Mouse (Mus musculus) liver, embryonic 13.5 days (tissue): ENCODE data around the gene Prr15l. TPM values are rescaled to one million over a fixed set of nuclear protein-coding genes. Genes with fewer than 3 reads are reported as not detected.

Experiments used
- ATAC-seq: fragments of 200-750 bp; cut with Nextera tagmentation; 2 replicates; pipeline ENCODE4 v1.8.0; 2017; ENCODE audit warnings: low read depth, mild to moderate bottlenecking, moderate number of reproducible peaks, moderate library complexity
- DNase-seq: peaks from one replicate; pipeline ENCODE4 v3.0.0; 2022
- H3K27ac ChIP-seq: fragments of 300-500 bp; sonication (generic); 2 replicates; pipeline ENCODE4 v1.5.1; 2015; ENCODE audit warnings: moderate library complexity, mild to moderate bottlenecking, inconsistent platforms
- H3K27me3 ChIP-seq: fragments of 300-500 bp; sonication (generic); 2 replicates; pipeline ENCODE4 v1.6.1; 2015; ENCODE audit warnings: mild to moderate bottlenecking, inconsistent platforms
- H3K36me3 ChIP-seq: fragments of 300-500 bp; sonication (generic); 2 replicates; pipeline ENCODE4 v1.6.1; 2015; ENCODE audit warnings: mild to moderate bottlenecking, inconsistent platforms
- H3K4me1 ChIP-seq: fragments of 300-500 bp; sonication (generic); replicated peaks from 2 replicates; pipeline ENCODE4 v1.6.1; 2015; ENCODE audit warnings: inconsistent platforms
- H3K4me2 ChIP-seq: fragments of 300-500 bp; sonication (generic); 2 replicates; pipeline ENCODE4 v1.6.1; 2015; ENCODE audit warnings: inconsistent platforms, mild to moderate bottlenecking, moderate library complexity
- H3K4me3 ChIP-seq: fragments of 300-500 bp; sonication (generic); replicated peaks from 2 replicates; pipeline ENCODE4 v1.5.1; 2015; ENCODE audit warnings: mild to moderate bottlenecking, inconsistent platforms
- H3K9ac ChIP-seq: fragments of 300-500 bp; sonication (generic); 2 replicates; pipeline ENCODE4 v1.6.1; 2015; ENCODE audit warnings: mild to moderate bottlenecking, inconsistent platforms
- H3K9me3 ChIP-seq: fragments of 300-500 bp; sonication (generic); replicated peaks from 2 replicates; pipeline ENCODE4 v1.6.1; 2016; ENCODE audit warnings: inconsistent platforms
- whole genome bisulfite sequencing: fragments of 180-500 bp; shearing (Covaris S2); methylation state at CpG from one replicate; pipeline ENCODE4 v1.1.7; 2015; ENCODE audit not compliant: insufficient replicate concordance; 5-methylcytosine and 5-hydroxymethylcytosine counted together
- polyA plus RNA-seq: library from polyadenylated mRNA; unstranded; fragments of >200 nt; fragmentation: Nextera tagmentation; extraction: Ambion mirVana; gene quantifications from 2 replicates; pipeline ENCODE4 v1.2.1, GENCODE M21; 2015

Prr15l gene
- polyA plus RNA-seq, 1 experiment from 2014 or later: 5.2 TPM

GRCm38 (mm10) chr11:96968476-96968875 lies 40.6 kb downstream of the Prr15l start:
- peak; percentile 13; the same call in 1 of the 2 replicates for ATAC-seq
- Histone ChIP-seq H3K27ac (peak overlapping the region; percentile 88), H3K9me3 (no peaks in the 10 kb centered on the region), H3K27me3 (no peaks in the 10 kb centered on the region), H3K4me3 (peak overlapping the region; percentile 33; the same call in 1 of the 2 replicates), H3K4me1 (peaks cover 92% of the 10 kb centered on the region), H3K4me2 (peak overlapping the region; percentile 64), H3K36me3 (peaks cover 24% of the 10 kb centered on the region), H3K9ac (peak overlapping the region; percentile 64)
- no peak for DNase-seq
- 50% methylated on average over 6 of the region's 6 CpGs for WGBS

GRCm38 (mm10) chr11:96969280-96969722 lies 41.4 kb downstream of the Prr15l start:
- Histone ChIP-seq H3K4me3 (peak overlapping the region; percentile 32), H3K36me3 (peaks cover 24% of the 10 kb centered on the region), H3K9ac (peak overlapping the region; percentile 64), H3K4me2 (peak overlapping the region; percentile 64), H3K9me3 (no peaks in the 10 kb centered on the region), H3K4me1 (peaks cover 92% of the 10 kb centered on the region), H3K27ac (peak overlapping the region; percentile 88), H3K27me3 (no peaks in the 10 kb centered on the region)
- 38% methylated on average over 5 of the region's 5 CpGs for WGBS
- ATAC-seq: peak; percentile 72
- DNase-seq: peak; percentile 55

- 48% methylated on average over 1 of the region's 1 CpGs for WGBS
- H3K9ac ChIP-seq: peak overlapping the region; percentile 64
- H3K4me1 ChIP-seq: peaks cover 94% of the 10 kb centered on the region
- no peaks in the 10 kb centered on the region for H3K9me3 ChIP-seq
- DNase-seq (no peak), ATAC-seq (0 out of 2 replicates have a peak, but pooled peaks have one; percentile 1)
- peak overlapping the region; percentile 88 for H3K27ac ChIP-seq
- peaks cover 19% of the 10 kb centered on the region for H3K36me3 ChIP-seq
- peak overlapping the region; percentile 64 for H3K4me2 ChIP-seq
- 0 out of 2 replicates have a peak overlapping the region, but pooled peaks have one; percentile 32 for H3K4me3 ChIP-seq
- H3K27me3 ChIP-seq: no peaks in the 10 kb centered on the region
Observed at GRCm38 (mm10) chr11:96969746-96970145, 41.8 kb downstream of the Prr15l start.

- Histone ChIP-seq H3K4me1 (peaks cover 96% of the 10 kb centered on the region), H3K36me3 (peaks cover 17% of the 10 kb centered on the region; the same call in 1 of the 2 replicates), H3K4me3 (no peak overlapping the region), H3K9ac (peak overlapping the region; percentile 64), H3K9me3 (no peaks in the 10 kb centered on the region), H3K4me2 (peak overlapping the region; percentile 64; the same call in 1 of the 2 replicates), H3K27ac (peak overlapping the region; percentile 88), H3K27me3 (no peaks in the 10 kb centered on the region)
- DNase-seq: no peak
- 57% methylated on average over 3 of the region's 3 CpGs for WGBS
- ATAC-seq: no peak
Observed at GRCm38 (mm10) chr11:96970341-96970740, 42.4 kb downstream of the Prr15l start.

GRCm38 (mm10) chr11:96972906-96973305 lies 45.0 kb downstream of the Prr15l start:
- Histone ChIP-seq H3K4me3 (no peak overlapping the region), H3K27ac (no peak overlapping the region), H3K36me3 (peaks cover 22% of the 10 kb centered on the region; the same call in 1 of the 2 replicates), H3K4me1 (peaks cover 86% of the 10 kb centered on the region), H3K27me3 (no peaks in the 10 kb centered on the region), H3K9me3 (no peaks in the 10 kb centered on the region), H3K4me2 (no peak overlapping the region), H3K9ac (no peak overlapping the region)
- 82% methylated on average over 5 of the region's 5 CpGs for WGBS
- ATAC-seq (no peak), DNase-seq (no peak)

- Histone ChIP-seq H3K27me3 (no peaks in the 10 kb centered on the region), H3K9ac (no peak overlapping the region), H3K4me1 (peaks cover 84% of the 10 kb centered on the region), H3K27ac (peak overlapping the region; percentile 67), H3K36me3 (peaks cover 22% of the 10 kb centered on the region; the same call in 1 of the 2 replicates), H3K4me3 (no peak overlapping the region), H3K9me3 (no peaks in the 10 kb centered on the region), H3K4me2 (no peak overlapping the region)
- ATAC-seq (no peak), DNase-seq (no peak)
- 85% methylated on average over 5 of the region's 5 CpGs for WGBS
Observed at GRCm38 (mm10) chr11:96973426-96973964, 45.6 kb downstream of the Prr15l start.

- peaks cover 84% of the 10 kb centered on the region for H3K4me1 ChIP-seq
- H3K36me3 ChIP-seq: peaks cover 22% of the 10 kb centered on the region; the same call in 1 of the 2 replicates
- ATAC-seq (no peak), DNase-seq (no peak)
- no peak overlapping the region for H3K4me3 ChIP-seq
- H3K9me3 ChIP-seq: no peaks in the 10 kb centered on the region
- no peaks in the 10 kb centered on the region for H3K27me3 ChIP-seq
- 45% methylated on average over 5 of the region's 5 CpGs for WGBS
- peak overlapping the region; percentile 96 for H3K27ac ChIP-seq
- peak overlapping the region; percentile 98 for H3K9ac ChIP-seq
- peak overlapping the region; percentile 86 for H3K4me2 ChIP-seq
Observed at GRCm38 (mm10) chr11:96974813-96975212, 46.9 kb downstream of the Prr15l start.

- H3K4me3 ChIP-seq: peak overlapping the region; percentile 92
- no peaks in the 10 kb centered on the region for H3K27me3 ChIP-seq
- H3K9ac ChIP-seq: peak overlapping the region; percentile 98
- peak overlapping the region; percentile 96 for H3K27ac ChIP-seq
- peak overlapping the region; percentile 86 for H3K4me2 ChIP-seq
- H3K9me3 ChIP-seq: no peaks in the 10 kb centered on the region
- ATAC-seq (no peak), DNase-seq (no peak)
- H3K36me3 ChIP-seq: peaks cover 20% of the 10 kb centered on the region; the same call in 1 of the 2 replicates
- 73% methylated on average over 10 of the region's 10 CpGs for WGBS
- H3K4me1 ChIP-seq: peaks cover 81% of the 10 kb centered on the region
Observed at GRCm38 (mm10) chr11:96975511-96976378, 47.8 kb downstream of the Prr15l start.

GRCm38 (mm10) chr11:96976379-96976687 lies 48.4 kb downstream of the Prr15l start:
- Histone ChIP-seq H3K27me3 (peaks cover 2% of the 10 kb centered on the region; the same call in 1 of the 2 replicates), H3K36me3 (peaks cover 17% of the 10 kb centered on the region; the same call in 1 of the 2 replicates), H3K9ac (peak overlapping the region; percentile 98), H3K4me2 (peak overlapping the region; percentile 86), H3K27ac (peak overlapping the region; percentile 96), H3K4me3 (peak overlapping the region; percentile 92), H3K4me1 (peaks cover 79% of the 10 kb centered on the region), H3K9me3 (no peaks in the 10 kb centered on the region)
- 44% methylated on average over 3 of the region's 3 CpGs for WGBS
- no peak for ATAC-seq
- DNase-seq: no peak

- H3K4me1 ChIP-seq: peaks cover 79% of the 10 kb centered on the region
- under 1% methylated on average over 45 of the region's 50 CpGs for WGBS
Observed at GRCm38 (mm10) chr11:96976911-96977591, 49.1 kb downstream of the Prr15l start.

More at GRCm38 (mm10) chr11:96976911-96977591, 49.1 kb downstream of the Prr15l start:
- H3K4me2 ChIP-seq: peak overlapping the region; percentile 86
- H3K4me3 ChIP-seq: peak overlapping the region; percentile 92
- ATAC-seq (peak; percentile 70), DNase-seq (peak; percentile 86)
- peaks cover 6% of the 10 kb centered on the region; the same call in 1 of the 2 replicates for H3K27me3 ChIP-seq
- peaks cover 17% of the 10 kb centered on the region; the same call in 1 of the 2 replicates for H3K36me3 ChIP-seq
- peak overlapping the region; percentile 96 for H3K27ac ChIP-seq
- no peaks in the 10 kb centered on the region for H3K9me3 ChIP-seq
- H3K9ac ChIP-seq: peak overlapping the region; percentile 98
